Mouse (Mus musculus) embryonic fibroblast, embryonic 13.5 days (primary cell): ENCODE measurements around the gene Drosha.

Source experiments
- CTCF ChIP-seq: IDR thresholded peaks from 2 replicates; pipeline ENCODE4 v1.5.1; 2011; ENCODE audit warnings: mild to moderate bottlenecking, control low read depth, low read length, moderate library complexity, borderline replicate concordance; ENCODE audit not compliant: insufficient read depth
- POLR2A ChIP-seq: IDR thresholded peaks from 2 replicates; pipeline ENCODE4 v1.6.1; 2011; ENCODE audit warnings: low read depth, mild to moderate bottlenecking, control low read depth, low read length, moderate library complexity

DNA sequence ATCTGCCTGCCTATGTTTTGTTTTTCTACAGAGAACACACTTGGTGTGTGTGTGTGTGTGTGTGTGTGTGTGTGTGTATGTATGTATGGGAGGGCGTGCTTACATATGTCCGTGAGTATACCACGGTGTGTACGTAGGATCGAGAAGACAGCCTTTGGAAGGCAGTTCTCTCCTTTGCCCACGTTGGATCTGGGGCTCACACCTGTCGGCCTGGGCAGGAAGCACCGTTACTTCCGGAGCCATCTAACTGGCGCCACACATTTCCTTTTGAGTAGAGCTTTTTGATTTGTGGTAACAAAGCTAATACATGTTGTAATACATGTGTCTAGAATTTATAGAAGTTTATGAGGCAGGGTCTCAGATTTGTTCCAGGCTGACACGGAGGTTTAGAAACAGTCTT lies 16.1 kb downstream of the Drosha start:
- TF ChIP-seq POLR2A (no peak), CTCF (no peak)
